Mouse (Mus musculus): Measurements from ENCODE around the gene Sfrp2. TPM values are rescaled to one million over a fixed set of nuclear protein-coding genes. Genes with fewer than 3 reads are reported as not detected.

Gene Sfrp2
- total RNA-seq, 2 experiments from 2014 or later, result 1.9 to 2.5 TPM

GRCm38 (mm10) chr3:83768293-83769035 lies 2.3 kb downstream of the Sfrp2 start:
- intact Hi-C loops (cut with DNase I), result no loop called here
- DNase-seq (ENCODE audit: low spot score in 2 of 2), result no peak

- intact Hi-C loops (cut with DNase I), result no loop called here
- DNase-seq (ENCODE audit: low spot score in 2 of 2), result no peak
Observed at GRCm38 (mm10) chr3:83769036-83769410, 2.9 kb downstream of the Sfrp2 start.

DNA sequence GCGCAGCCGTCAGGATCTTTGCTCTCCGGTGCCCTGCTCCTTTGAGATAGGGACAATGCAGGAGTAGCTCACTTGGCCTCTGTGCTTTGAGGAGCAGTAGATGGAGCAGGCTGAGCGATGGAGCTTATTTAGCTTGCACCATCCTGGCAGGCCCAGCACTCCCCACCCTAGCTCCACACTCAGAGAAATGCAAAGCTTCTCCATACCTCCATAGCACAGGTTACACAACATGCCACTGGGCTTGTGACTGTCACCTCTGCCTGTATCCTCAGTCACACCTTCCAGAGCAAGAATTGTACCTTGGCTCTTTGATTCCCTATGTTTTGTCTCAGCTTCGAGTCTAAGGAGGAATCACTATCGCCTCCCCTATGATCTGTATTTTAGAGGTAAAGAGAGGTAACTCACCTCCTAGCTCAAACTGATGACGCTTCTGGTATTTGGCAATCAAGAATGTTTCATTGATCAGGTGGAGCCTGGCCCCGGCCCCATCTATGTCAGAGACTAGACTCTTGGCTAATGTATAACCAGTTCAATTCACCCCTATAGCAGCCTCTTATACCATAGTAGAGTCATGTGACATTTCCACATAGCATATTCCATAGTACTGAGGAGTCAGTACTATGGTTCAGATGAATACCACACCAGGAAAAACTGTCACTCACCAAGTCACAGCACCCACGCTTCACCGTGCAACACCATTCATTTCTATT lies 5.2 kb downstream of the Sfrp2 start:
- DNase-seq (ENCODE audit: low spot score in 2 of 2), result no peak
- intact Hi-C loops (cut with DNase I), result no loop called here

- intact Hi-C loops (cut with DNase I), result no loop called here
- no peak for DNase-seq (ENCODE audit: low spot score in 2 of 2)
Observed at GRCm38 (mm10) chr3:83773281-83773680, 7.2 kb downstream of the Sfrp2 start.

DNA sequence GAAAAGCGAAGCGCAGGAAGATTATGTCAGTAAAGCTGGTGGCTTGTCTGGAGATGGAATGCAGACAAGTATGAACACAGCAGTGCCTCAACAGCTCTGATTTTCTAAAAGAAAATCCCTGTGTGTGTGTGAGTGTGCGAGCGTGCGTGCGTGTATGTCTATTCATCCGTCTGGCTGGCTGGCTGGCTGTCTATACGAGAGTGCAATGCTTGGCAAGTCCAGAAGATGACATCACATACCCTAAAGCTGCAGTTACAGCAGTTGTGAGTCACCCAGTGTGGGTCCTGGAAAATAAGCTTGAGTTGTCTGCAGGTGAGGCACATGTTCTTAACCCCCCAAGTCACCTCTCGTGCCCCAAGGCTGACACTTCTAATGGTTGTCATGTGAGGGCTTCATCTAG lies 9.3 kb downstream of the Sfrp2 start:
- intact Hi-C loops (cut with DNase I), result no loop called here
- DNase-seq (ENCODE audit: low spot score in 2 of 2), result no peak

DNA sequence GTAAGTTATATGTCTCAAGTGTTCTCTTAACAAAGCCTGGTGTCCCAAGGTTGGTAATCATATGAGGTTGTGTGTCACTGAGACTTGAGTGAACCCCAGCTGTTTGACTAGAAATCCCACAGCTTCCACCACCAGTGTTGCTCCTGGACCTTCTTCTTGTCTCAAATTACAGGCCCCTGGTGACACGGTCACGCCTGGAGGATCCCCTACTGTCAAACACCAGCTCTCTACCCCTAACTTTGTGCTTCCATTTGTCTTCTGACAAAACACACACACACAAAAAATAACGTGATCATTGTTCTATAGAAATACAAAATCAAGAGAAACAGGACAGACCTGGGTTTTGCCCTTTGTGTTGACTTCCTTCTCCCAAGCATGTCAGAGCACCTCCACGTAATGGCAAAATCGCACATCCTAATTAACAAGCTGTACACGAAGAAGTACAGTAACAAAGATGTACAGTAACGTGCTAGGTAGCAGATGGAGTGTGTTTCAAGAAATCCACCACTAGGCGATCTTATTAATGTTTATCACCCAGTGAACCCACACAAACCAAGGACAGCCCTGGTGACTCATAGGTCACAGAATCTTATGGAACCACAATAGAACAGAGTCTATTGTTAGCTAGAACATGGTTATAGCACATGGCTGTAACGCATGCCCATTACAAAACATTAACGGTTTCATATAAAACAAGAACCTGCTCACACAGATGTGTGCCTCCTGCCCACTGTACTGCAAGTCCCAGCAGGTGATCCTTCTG lies 15.5 kb downstream of the Sfrp2 start:
- intact Hi-C loops (cut with DNase I), result no loop called here
- no peak for DNase-seq (ENCODE audit: low spot score in 2 of 2)

DNA sequence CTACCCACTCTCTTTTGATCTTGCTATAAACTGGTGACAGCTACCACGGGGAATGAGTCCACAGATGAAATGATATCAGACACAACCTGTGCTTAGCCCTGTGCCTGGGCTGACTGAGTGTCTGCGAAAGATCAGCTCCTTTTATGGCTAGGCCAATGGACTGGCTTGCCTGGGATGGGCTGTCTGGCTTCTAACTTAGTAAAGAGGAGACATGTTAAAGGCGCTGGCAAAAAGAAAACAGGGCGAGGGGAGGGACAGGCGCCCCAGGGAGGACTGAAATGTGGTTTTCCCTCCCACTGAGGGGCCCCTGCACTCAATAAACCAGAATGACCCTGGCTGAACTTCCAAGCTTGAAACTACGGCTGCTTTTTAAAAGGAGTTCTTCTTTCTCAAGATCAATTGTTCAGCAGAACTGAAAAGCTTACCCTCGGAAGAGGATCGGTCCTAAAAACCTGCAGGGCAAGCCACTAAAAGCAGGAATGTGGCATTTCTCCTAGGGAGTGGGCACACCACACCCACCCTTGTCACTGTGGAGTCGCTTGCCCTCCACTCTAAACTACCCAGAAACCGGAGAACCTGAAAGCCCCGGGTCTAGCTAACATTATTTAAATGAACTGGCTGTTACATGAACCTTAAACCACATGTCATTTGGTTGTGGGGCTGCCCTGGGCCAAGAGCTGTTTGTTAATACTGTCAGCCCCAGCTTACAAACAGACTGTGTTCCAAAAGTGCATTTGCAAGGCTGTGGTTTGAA lies 17.8 kb downstream of the Sfrp2 start:
- DNase-seq (ENCODE audit: low spot score in 2 of 2), result no peak
- intact Hi-C loops (cut with DNase I), result no loop called here

- intact Hi-C loops (cut with DNase I), result no loop called here
- no peak for DNase-seq (ENCODE audit: low spot score in 2 of 2)
Observed at GRCm38 (mm10) chr3:83784726-83785125, 18.6 kb downstream of the Sfrp2 start.

GRCm38 (mm10) chr3:83787086-83787485 lies 21.0 kb downstream of the Sfrp2 start:
- intact Hi-C loops (cut with DNase I), result no loop called here
- DNase-seq (ENCODE audit: low spot score in 2 of 2), result no peak

- intact Hi-C loops (cut with DNase I), result no loop called here
- DNase-seq (ENCODE audit: low spot score in 2 of 2), result no peak
Observed at GRCm38 (mm10) chr3:83787776-83788305, 21.7 kb downstream of the Sfrp2 start.

GRCm38 (mm10) chr3:83789651-83790451 lies 23.7 kb downstream of the Sfrp2 start:
- no peak for DNase-seq (ENCODE audit: low spot score in 2 of 2)
- intact Hi-C loops (cut with DNase I), result no loop called here

- intact Hi-C loops (cut with DNase I), result no loop called here
- no peak for DNase-seq (ENCODE audit: low spot score in 2 of 2)
Observed at GRCm38 (mm10) chr3:83791444-83791843, 25.3 kb downstream of the Sfrp2 start.

- no peak for DNase-seq (ENCODE audit: low spot score in 2 of 2)
- intact Hi-C loops (cut with DNase I), result no loop called here
Observed at GRCm38 (mm10) chr3:83797098-83797497, 31.0 kb downstream of the Sfrp2 start.

- DNase-seq (ENCODE audit: low spot score in 2 of 2), result peak; percentile 51 to 57
- intact Hi-C loops (cut with DNase I), result loop anchor here (1.0 kb wide), 1 partner anchor 101 kb away; no protein-coding TSS in a partner anchor
Observed at GRCm38 (mm10) chr3:83797828-83798227, 31.7 kb downstream of the Sfrp2 start.

- DNase-seq (ENCODE audit: low spot score in 2 of 2), result no peak
- intact Hi-C loops (cut with DNase I), result no loop called here
Observed at GRCm38 (mm10) chr3:83799486-83799885, 33.4 kb downstream of the Sfrp2 start.

- intact Hi-C loops (cut with DNase I), result no loop called here
- no peak for DNase-seq (ENCODE audit: low spot score in 2 of 2)
Observed at GRCm38 (mm10) chr3:83801649-83802155, 35.6 kb downstream of the Sfrp2 start.

DNA sequence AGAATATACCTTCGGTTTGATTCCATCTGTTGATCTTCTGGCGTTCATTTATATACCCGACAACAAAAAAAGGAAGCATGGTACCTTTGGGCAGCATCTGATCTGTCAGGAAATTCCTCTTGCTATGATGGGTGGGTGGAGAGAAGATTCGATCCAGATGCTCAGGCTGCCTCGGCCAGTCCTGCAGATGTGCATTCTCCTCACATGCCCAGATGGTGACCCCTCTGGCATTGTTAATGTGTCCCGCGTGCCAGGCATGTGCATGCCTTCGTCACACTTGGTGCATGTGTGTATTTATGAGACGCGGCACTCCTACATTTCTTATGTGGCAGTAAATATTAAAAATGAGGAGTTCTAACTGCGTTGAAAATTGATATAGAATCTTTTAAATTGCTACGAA lies 42.4 kb downstream of the Sfrp2 start:
- intact Hi-C loops (cut with DNase I), result no loop called here
- no peak for DNase-seq (ENCODE audit: low spot score in 2 of 2)

DNA sequence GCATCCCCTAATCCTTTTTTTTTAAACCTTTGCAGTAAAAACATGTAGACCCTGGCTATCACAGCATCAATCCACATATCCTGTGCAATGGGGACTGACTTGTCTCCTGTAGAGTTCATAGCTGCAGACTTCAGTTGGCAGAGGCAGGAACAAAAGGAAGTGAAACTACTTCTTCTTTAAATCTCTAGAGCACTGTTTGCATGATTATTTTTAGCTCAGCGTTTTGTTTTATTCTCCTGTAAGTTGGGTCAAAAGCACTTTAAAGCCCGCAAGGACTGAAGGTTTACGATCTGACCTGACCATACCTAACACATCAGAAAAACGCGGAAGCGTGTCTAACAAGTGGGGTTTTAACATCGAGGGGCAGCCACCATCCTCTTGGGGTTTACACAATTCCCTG lies 45.9 kb downstream of the Sfrp2 start:
- no peak for DNase-seq (ENCODE audit: low spot score in 2 of 2)
- intact Hi-C loops (cut with DNase I), result no loop called here

DNA sequence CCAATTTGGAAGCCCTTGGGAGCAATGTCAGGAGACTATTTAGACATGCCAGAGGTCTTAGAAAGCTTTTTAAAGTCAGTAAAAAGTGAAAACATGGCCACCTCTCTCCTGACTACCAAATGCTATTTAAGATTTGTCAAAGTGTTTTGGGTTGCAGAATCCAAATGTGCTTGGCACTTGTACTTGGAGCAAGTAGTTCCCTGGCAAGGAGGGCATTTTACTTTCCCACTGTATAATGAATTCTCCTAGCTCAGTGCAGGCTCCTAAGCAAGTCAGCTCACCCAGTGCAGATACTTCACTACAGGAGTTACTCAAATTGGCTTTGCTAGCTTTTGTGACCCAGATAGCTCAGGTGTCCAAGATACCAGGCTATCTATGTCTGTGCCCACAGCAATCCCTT lies 46.7 kb downstream of the Sfrp2 start:
- no peak for DNase-seq (ENCODE audit: low spot score in 2 of 2)
- intact Hi-C loops (cut with DNase I), result no loop called here
